Mouse (Mus musculus): ENCODE measurements around the gene Havcr2. TPM values are rescaled to one million over a fixed set of nuclear protein-coding genes. Genes with fewer than 3 reads are reported as not detected.
A peak's percentile ranks its signal among the peaks of the same experiment; 100 is the strongest.

Havcr2 gene
- total RNA-seq, 2 experiments from 2014 or later: 0.17 TPM; not detected in 1

- TF ChIP-seq CTCF (IDR thresholded peaks at IDR 0.05): no peak
- Histone ChIP-seq H3K4me3 (peak overlapping the region; percentile 100), H3K27ac (peak overlapping the region; percentile 99)
- intact Hi-C loops (cut with DNase I): loop anchor here (10.0 kb wide), 1 partner anchor 493 kb away; the partner anchor contains the start of gene Lsm11
- DNase-seq: no peak
Measured at GRCm38 (mm10) chr11:46437459-46438000, 17.2 kb upstream of the Havcr2 start.

GRCm38 (mm10) chr11:46439005-46439543, 15.7 kb upstream of the Havcr2 start:
- intact Hi-C loops (cut with DNase I): loop anchor here (10.0 kb wide), 1 partner anchor 494 kb away; the partner anchor contains the start of gene Lsm11
- DNase-seq: no peak
- Histone ChIP-seq H3K27ac (no peak overlapping the region), H3K4me3 (no peak overlapping the region)
- no peak for TF ChIP-seq CTCF (IDR thresholded peaks at IDR 0.05)

GRCm38 (mm10) chr11:46441774-46442173, 13.0 kb upstream of the Havcr2 start:
- intact Hi-C loops (cut with DNase I): no loop called here
- no peak overlapping the region for H3K27ac ChIP-seq
- no peak overlapping the region for H3K4me3 ChIP-seq
- TF ChIP-seq CTCF (IDR thresholded peaks at IDR 0.05): no peak
- no peak for DNase-seq

GRCm38 (mm10) chr11:46443152-46443551, 11.6 kb upstream of the Havcr2 start:
- intact Hi-C loops (cut with DNase I): no loop called here
- no peak for DNase-seq
- TF ChIP-seq CTCF (IDR thresholded peaks at IDR 0.05): peak; percentile 19; the same call in 1 of the 2 replicates
- Histone ChIP-seq H3K4me3 (no peak overlapping the region), H3K27ac (no peak overlapping the region)

- no peak overlapping the region for H3K27ac ChIP-seq
- DNase-seq: no peak
- H3K4me3 ChIP-seq: no peak overlapping the region
- TF ChIP-seq CTCF (IDR thresholded peaks at IDR 0.05): no peak
- intact Hi-C loops (cut with DNase I): no loop called here
Measured at GRCm38 (mm10) chr11:46443979-46444378, 10.8 kb upstream of the Havcr2 start.

GRCm38 (mm10) chr11:46446150-46446549, 8.6 kb upstream of the Havcr2 start:
- no peak for TF ChIP-seq CTCF (IDR thresholded peaks at IDR 0.05)
- H3K27ac ChIP-seq: no peak overlapping the region
- intact Hi-C loops (cut with DNase I): no loop called here
- no peak for DNase-seq
- no peak overlapping the region for H3K4me3 ChIP-seq

- TF ChIP-seq CTCF (IDR thresholded peaks at IDR 0.05): no peak
- intact Hi-C loops (cut with DNase I): no loop called here
Measured at GRCm38 (mm10) chr11:46447644-46448484, 6.9 kb upstream of the Havcr2 start.

GRCm38 (mm10) chr11:46449461-46450080, 5.2 kb upstream of the Havcr2 start:
- no peak for TF ChIP-seq CTCF (IDR thresholded peaks at IDR 0.05)
- DNase-seq: no peak
- Histone ChIP-seq H3K4me3 (no peak overlapping the region), H3K27ac (peak overlapping the region; percentile 28; the same call in 1 of the 2 replicates)
- intact Hi-C loops (cut with DNase I): no loop called here

More at GRCm38 (mm10) chr11:46447644-46448484, 6.9 kb upstream of the Havcr2 start:
- DNase-seq: no peak
- H3K4me3 ChIP-seq: no peak overlapping the region
- H3K27ac ChIP-seq: no peak overlapping the region

- intact Hi-C loops (cut with DNase I): no loop called here
- no peak overlapping the region for H3K27ac ChIP-seq
- TF ChIP-seq CTCF (IDR thresholded peaks at IDR 0.05): no peak
- no peak overlapping the region for H3K4me3 ChIP-seq
- no peak for DNase-seq
Measured at GRCm38 (mm10) chr11:46459960-46460359, 5.2 kb downstream of the Havcr2 start.

- no peak for DNase-seq
- intact Hi-C loops (cut with DNase I): no loop called here
- no peak overlapping the region for H3K4me3 ChIP-seq
- TF ChIP-seq CTCF (IDR thresholded peaks at IDR 0.05): no peak
- H3K27ac ChIP-seq: no peak overlapping the region
Measured at GRCm38 (mm10) chr11:46461362-46461761, 6.6 kb downstream of the Havcr2 start.

- TF ChIP-seq CTCF (IDR thresholded peaks at IDR 0.05): no peak
- no peak for DNase-seq
- Histone ChIP-seq H3K4me3 (no peak overlapping the region), H3K27ac (no peak overlapping the region)
- intact Hi-C loops (cut with DNase I): no loop called here
Measured at GRCm38 (mm10) chr11:46461931-46462330, 7.2 kb downstream of the Havcr2 start.

GRCm38 (mm10) chr11:46466878-46467277, 12.1 kb downstream of the Havcr2 start:
- TF ChIP-seq CTCF (IDR thresholded peaks at IDR 0.05): no peak
- intact Hi-C loops (cut with DNase I): no loop called here
- no peak for DNase-seq
- Histone ChIP-seq H3K27ac (no peak overlapping the region), H3K4me3 (no peak overlapping the region)

GRCm38 (mm10) chr11:46474220-46474619, 19.5 kb downstream of the Havcr2 start:
- DNase-seq: no peak
- intact Hi-C loops (cut with DNase I): no loop called here
- no peak for TF ChIP-seq CTCF (IDR thresholded peaks at IDR 0.05)
- Histone ChIP-seq H3K27ac (no peak overlapping the region), H3K4me3 (no peak overlapping the region)

Measured in gastrocnemius, adult 2 months (tissue).